Mouse (Mus musculus): ENCODE measurements around the gene Vwa1. TPM values are rescaled to one million over a fixed set of nuclear protein-coding genes. Genes with fewer than 3 reads are reported as not detected.

Vwa1 gene
- total RNA-seq (2023; ENCODE audit: inconsistent age) = not detected in 4 replicates

DNA sequence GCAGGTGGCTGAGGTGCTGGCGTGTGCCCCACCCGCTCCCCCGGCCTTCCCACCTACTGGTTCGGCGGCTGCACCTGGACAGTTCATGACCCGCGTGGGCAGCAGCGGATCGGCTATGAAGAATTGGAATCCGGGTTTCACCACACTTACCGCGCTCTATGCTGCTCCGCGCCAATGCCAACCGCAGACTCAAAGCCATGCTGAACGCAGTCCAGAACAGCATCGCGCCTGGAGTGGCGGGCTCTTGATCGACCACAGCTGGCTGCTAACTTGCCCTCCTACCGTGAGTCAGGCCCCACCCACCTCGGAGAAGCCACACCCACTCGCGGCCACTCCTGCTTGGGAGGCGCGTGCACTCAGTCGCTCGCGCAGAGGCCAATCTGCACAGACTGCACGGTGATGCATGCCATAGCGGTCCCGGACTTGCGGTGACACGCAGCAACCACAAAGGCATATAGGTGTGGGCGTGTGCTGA lies at the start of gene Vwa1:
TSS of gene Vwa1 (minus strand) at position 419 of the 475 bp plus-strand sequence.

DNA sequence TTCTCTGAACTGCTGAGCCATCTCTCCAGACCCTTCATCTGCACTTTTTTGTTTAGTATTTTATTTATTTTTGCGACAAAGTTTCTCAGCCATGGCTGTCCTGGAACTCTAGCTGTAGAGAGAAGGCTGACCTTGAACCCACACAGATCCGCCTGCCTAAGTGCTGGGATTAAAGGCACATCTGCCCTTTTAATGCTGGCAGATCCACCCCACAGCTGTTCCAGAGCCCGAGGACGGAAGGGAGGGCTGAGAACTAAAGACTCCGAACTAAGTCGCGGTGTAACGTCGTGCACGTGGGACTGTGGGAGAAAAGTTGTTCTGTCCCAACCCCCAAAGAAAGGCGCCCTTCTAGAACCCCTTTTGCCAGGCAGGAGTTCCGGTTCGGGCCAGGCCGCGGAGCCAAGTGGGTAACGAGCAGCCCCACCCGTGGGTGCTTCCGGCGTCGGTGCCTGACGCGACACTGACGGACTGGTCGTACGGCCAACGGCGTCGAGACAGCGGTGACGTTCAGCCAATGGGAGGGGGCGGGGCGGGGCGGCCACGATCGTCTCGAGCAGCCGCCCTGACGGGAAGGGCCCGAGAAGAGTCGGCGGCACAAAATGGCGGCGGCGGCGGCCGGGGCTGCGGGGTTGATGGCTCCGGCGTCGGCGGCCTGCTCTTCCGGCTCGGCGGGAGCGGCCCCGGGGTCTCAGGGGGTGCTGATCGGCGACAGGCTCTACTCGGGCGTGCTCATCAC lies 37.6 kb upstream of the Vwa1 start, which contains the start of gene Ccnl2:
TSS of gene Ccnl2 (plus strand) at position 561 of the 736 bp plus-strand sequence.

DNA sequence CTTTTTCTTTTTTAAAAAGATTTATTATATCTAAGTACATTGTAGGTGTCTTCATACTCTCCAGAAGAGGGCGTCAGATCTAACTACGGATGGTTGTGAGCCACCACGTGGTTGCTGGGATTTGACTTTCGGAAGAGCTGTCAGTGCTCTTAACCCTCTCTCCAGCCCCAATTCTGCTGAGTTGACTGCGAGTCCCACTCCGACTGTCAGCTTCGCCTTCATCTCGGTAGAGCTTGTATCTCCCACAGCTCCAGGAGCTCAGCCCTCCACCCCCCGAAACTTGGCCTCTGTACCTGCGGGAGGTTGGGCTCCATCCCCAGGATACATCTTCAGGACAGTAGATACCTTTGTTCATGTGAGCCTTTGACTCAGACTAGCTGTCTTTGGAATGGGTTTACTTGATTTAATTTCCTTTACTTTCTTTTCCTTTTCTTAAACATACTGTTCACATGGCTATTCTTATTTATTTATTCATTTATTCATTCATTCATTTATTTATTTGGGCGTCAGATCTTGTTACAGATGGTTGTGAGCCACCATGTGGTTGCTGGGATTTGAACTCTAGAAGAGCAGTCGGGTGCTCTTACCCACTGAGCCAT lies 28.3 kb upstream of the Vwa1 start, which contains the start of gene Mrpl20:
TSS of gene Mrpl20 (plus strand) at position 138 of the 599 bp plus-strand sequence.

DNA sequence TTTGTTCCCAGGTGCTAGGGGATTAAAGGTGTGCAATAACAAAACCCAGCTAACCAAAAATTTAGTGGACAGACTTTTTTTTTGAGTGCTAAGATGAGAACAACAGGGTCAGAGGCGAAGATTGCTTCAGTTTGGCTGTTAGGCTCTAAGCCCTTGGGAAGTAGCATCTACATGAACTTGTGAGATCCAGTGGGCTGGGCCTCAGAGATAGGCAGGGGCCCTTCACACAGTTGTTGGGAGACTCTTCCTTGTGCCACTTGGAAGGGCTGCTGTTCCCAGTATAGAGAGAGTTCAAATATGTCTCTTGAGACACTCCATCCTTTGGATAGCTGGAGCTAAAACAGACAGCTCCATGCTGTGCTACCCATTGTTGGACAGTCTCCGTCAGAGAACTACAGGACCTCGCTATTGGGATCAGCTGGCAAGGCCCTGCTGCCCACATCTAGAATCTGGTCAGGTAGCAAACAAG lies 15.6 kb upstream of the Vwa1 start, which contains the start of gene Ankrd65:
TSS of gene Ankrd65 (plus strand) at position 419 of the 469 bp plus-strand sequence.

DNA sequence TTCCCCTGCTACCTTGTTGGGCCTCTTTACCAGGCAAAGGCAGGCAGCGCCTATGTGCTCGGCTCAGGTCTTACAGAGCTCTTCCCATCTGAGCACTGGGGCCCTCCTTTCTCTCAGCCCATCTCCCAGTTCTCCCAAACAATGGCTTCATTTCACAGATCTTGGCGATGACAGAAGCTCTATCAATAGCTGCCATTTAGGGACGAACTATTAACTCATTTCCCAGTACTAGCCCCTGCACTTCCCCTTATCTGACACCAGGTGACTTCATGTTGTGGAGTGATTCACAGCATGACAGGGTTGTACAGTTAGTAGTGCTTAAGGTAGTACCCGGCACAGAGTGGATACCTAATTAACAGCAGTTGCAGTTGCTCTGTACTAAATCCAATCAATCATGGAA lies 11.3 kb upstream of the Vwa1 start, which contains the start of gene Tmem88b:
TSS of gene Tmem88b (minus strand) at position 56 of the 400 bp plus-strand sequence.

DNA sequence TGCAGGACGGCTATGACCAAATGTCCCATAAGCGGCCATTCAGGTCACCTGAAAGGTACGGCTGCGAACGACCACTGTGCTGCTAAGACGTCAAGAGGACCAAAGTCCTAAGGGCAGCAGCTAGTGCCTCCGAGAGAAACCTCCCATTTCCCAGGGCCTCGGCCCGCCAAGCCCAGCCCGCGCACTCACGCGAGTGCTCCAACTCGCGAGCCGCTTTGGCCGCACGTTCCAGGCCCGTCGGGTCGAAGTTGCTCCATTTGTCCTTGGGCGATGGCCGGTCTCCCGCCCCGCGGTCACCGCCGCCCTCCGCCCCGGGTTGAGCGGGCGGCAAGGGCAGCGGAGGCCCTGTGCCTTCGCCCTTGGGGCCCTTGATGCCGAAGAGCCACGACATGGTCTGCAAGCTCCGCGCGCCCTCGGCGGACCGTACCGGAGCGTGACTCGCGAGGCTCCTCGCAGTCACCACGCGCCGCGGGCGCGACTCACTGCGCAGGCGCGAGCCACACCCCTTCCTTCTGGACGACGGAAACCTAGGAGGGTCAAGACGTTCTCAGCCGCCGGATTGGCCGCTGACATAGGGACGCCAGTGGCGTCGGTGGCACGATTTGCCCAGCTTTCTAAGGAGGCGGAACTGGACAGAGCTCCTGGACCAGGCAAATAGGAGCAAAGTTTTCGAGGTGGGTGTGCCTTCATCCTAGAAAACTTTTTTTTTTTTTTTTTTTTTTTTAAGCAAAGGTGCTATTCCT lies 13.7 kb downstream of the Vwa1 start, which contains the start of gene Atad3a:
TSS of gene Atad3a (minus strand) at position 481 of the 743 bp plus-strand sequence.

DNA sequence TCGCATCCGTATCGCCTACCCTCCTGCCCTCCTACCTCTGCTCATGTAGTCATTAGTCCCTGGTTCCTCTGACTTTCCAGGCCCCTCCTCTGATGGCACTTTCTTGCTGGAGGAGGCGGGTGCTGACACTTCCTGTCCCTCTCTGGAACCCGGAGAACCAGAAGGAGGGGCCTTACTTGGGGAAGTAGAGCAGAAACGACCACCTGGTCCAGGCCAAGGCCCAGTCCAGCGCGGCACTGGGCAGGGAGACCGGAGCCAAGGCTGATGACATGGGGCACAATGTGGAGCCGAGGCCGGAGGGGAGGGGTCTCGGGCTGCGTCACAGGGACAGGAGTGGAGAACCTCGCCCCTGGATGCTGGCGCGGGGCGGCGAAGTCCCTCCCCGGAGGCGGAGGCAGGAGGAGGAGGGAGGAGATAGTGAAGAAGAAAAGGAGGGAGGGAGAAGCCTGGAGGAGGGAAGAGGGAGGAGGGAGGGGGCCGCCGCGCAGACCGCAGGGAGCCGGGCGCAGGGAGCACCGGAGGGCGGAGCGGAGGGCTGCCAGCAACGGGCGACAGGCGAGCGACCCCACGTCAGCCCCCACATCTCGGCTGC lies 40.1 kb downstream of the Vwa1 start, which contains the start of gene Tmem240:
TSS of gene Tmem240 (plus strand) at position 451 of the 592 bp plus-strand sequence.

Other genes with a start within 250 kb of the Vwa1 start
- gene Nadk, start 212.3 kb downstream of the Vwa1 start, total RNA-seq (2023; ENCODE audit: inconsistent age) = 50.7 to 59.1 TPM (median 52.7 TPM) in 4 replicates
- gene Slc35e2, start 173.3 kb downstream of the Vwa1 start, total RNA-seq (2023; ENCODE audit: inconsistent age) = 19.8 to 29.5 TPM (median 26.5 TPM) in 4 replicates
- gene Cdk11b, start 149.8 kb downstream of the Vwa1 start, total RNA-seq (2023; ENCODE audit: inconsistent age) = 139 to 162 TPM (median 154 TPM) in 4 replicates
- not detected in 4 replicates for gene Gm10563, start 129.3 kb downstream of the Vwa1 start, total RNA-seq (2023; ENCODE audit: inconsistent age)
- 0.51 TPM in 1 of 4 replicates, not detected in the others for gene Mmp23, start 121.3 kb downstream of the Vwa1 start, total RNA-seq (2023; ENCODE audit: inconsistent age)
- gene Mib2, start 105.5 kb downstream of the Vwa1 start, total RNA-seq (2023; ENCODE audit: inconsistent age) = 37.5 to 43.7 TPM (median 40.3 TPM) in 4 replicates
- 2.7 to 3.2 TPM (median 2.8 TPM) in 4 replicates for gene Fndc10, start 80.4 kb downstream of the Vwa1 start, total RNA-seq (2023; ENCODE audit: inconsistent age)
- gene Ssu72, start 69.9 kb downstream of the Vwa1 start, total RNA-seq (2023; ENCODE audit: inconsistent age) = 77.2 to 87.4 TPM (median 82.1 TPM) in 4 replicates
- 0.32 to 0.60 TPM (median 0.47 TPM) in 4 replicates for gene Tmem240, start 39.9 kb downstream of the Vwa1 start, total RNA-seq (2023; ENCODE audit: inconsistent age)
- 45.0 to 54.2 TPM (median 52.5 TPM) in 4 replicates for gene Atad3a, start 13.6 kb downstream of the Vwa1 start, total RNA-seq (2023; ENCODE audit: inconsistent age)
- gene Tmem88b, start 11.2 kb upstream of the Vwa1 start, total RNA-seq (2023; ENCODE audit: inconsistent age) = not detected in 4 replicates
- not detected in 4 replicates for gene Ankrd65, start 15.7 kb upstream of the Vwa1 start, total RNA-seq (2023; ENCODE audit: inconsistent age)
- 42.4 to 51.3 TPM (median 45.0 TPM) in 4 replicates for gene Mrpl20, start 28.2 kb upstream of the Vwa1 start, total RNA-seq (2023; ENCODE audit: inconsistent age)
- gene Ccnl2, start 37.8 kb upstream of the Vwa1 start, total RNA-seq (2023; ENCODE audit: inconsistent age) = 212 to 234 TPM (median 221 TPM) in 4 replicates
- gene Aurkaip1, start 56.6 kb upstream of the Vwa1 start, total RNA-seq (2023; ENCODE audit: inconsistent age) = 72.7 to 92.7 TPM (median 80.5 TPM) in 4 replicates
- 10.4 to 12.7 TPM (median 11.4 TPM) in 4 replicates for gene Mxra8, start 65.0 kb upstream of the Vwa1 start, total RNA-seq (2023; ENCODE audit: inconsistent age)
- 59.0 to 80.3 TPM (median 71.7 TPM) in 4 replicates for gene Dvl1, start 72.7 kb upstream of the Vwa1 start, total RNA-seq (2023; ENCODE audit: inconsistent age)
- 0.55 to 1.4 TPM (median 1.0 TPM) in 4 replicates for gene Tas1r3, start 88.7 kb upstream of the Vwa1 start, total RNA-seq (2023; ENCODE audit: inconsistent age)
- 5.7 to 9.4 TPM (median 8.1 TPM) in 4 replicates for gene Cptp, start 94.7 kb upstream of the Vwa1 start, total RNA-seq (2023; ENCODE audit: inconsistent age)
- 44.3 to 52.8 TPM (median 52.3 TPM) in 4 replicates for gene Ints11, start 94.8 kb upstream of the Vwa1 start, total RNA-seq (2023; ENCODE audit: inconsistent age)
- 21.1 to 25.0 TPM (median 23.6 TPM) in 4 replicates for gene Pusl1, start 117.1 kb upstream of the Vwa1 start, total RNA-seq (2023; ENCODE audit: inconsistent age)
- gene Acap3, start 117.1 kb upstream of the Vwa1 start, total RNA-seq (2023; ENCODE audit: inconsistent age) = 66.3 to 71.7 TPM (median 69.2 TPM) in 4 replicates
- gene Ube2j2, start 169.1 kb upstream of the Vwa1 start, total RNA-seq (2023; ENCODE audit: inconsistent age) = 98.2 to 110 TPM (median 106 TPM) in 4 replicates
- 1.6 to 3.1 TPM (median 2.1 TPM) in 4 replicates for gene C1qtnf12, start 187.6 kb upstream of the Vwa1 start, total RNA-seq (2023; ENCODE audit: inconsistent age)
- gene B3galt6, start 218.0 kb upstream of the Vwa1 start, total RNA-seq (2023; ENCODE audit: inconsistent age) = 2.3 to 3.4 TPM (median 2.8 TPM) in 4 replicates
- 120 to 134 TPM (median 127 TPM) in 4 replicates for gene Sdf4, start 218.2 kb upstream of the Vwa1 start, total RNA-seq (2023; ENCODE audit: inconsistent age)
- 6.0 to 9.5 TPM (median 7.1 TPM) in 4 replicates for gene Tnfrsf4, start 239.1 kb upstream of the Vwa1 start, total RNA-seq (2023; ENCODE audit: inconsistent age)

All from B cell, adult (primary cell).